Mouse (Mus musculus) mouse trophoblast stem cell (cell line): Measurements from ENCODE around the gene Syn3.

Source experiments
- in situ Hi-C, 2 experiments: fragments of 300-500 bp; cut with MseI, MboI; formaldehyde crosslinking; loops; 2 replicates in 1 of 2; 3 replicates in 1 of 2; pipeline ENCODE4 v1.15.1; 2025

Gene Syn3

DNA sequence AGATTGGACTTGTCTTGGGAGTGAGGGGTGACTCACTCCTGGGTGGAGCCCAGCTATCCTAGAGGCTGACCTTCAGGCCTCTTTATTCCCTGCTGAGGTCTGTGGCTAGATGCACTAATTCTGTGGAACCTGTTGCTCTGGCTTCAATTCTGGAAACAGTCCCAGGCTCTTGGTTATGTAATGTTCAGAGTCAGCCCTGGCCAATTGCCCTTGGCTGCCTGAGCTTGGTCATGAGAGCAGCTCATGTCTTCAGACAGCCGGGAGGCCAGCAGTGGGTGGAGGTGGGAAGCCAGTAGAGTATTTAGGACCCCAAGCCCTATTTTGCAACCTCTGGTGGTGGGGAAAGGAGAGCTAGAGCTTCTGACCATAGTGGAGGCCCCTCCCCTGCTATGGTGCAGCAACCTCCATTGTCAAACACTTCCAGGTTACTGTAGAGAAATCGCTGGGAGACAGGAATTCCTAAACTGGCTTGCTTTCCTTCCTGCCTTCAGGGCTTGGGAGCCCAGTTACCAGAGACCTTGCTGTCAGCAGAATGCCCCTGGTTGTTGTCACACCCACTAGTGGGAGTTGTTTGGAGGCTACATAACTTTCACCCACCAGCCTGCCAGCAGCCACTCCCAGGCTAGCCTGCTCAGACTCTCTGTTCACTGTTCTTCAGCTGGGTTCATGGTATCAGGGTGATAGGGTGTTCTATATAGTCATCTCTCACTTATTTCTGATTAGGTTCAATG, 158.9 kb downstream of the Syn3 start:
- in situ Hi-C loops = no loop called here

DNA sequence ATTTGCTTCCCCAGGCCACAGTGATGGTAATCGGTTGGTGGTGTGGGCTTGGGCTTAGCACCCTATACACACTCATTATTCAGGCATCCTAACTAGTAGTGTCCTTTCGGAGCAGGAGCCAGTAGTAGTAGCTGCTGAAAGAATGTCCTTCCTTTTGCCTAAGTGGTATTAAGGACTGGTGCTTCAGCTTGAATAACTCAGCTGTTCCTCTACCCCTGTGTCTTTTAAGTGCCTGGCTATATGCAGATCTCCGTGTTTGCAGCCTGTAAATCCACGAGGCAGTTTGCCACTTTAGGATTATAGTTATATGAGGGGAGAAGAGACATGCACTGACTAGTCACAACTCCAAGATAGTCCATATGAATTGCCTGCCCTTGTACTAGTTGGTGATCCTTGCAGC, 159.6 kb downstream of the Syn3 start:
- in situ Hi-C loops = no loop called here

DNA sequence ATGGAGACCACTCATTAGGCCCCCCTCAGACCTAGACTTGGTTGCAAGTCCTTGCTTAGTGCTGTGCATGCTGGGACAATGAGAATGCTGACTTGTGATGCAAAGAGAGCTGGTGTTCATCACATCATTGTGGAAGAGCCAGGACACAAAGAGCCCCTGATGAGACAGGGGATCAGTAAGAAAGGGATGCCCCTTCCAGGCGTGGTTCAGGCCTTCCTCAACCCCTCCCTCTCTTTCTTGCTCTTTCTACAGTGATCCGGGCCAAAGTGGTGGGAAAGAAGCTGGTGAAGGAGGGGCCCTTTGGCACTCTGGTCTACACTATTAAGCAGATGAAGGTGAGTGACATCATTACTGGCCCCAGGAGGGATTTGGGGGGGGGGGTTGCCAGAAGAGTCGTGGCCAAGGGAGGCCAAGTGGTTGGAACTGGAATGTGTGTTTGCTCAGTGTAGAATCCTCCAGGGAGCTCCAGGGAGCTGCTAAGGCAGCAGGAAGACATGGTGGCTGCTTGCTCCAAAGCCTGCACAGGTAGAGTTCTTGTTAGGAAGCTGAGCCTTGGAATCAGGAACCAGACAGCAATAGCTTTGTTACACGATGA, 160.5 kb downstream of the Syn3 start:
- in situ Hi-C loops = no loop called here

DNA sequence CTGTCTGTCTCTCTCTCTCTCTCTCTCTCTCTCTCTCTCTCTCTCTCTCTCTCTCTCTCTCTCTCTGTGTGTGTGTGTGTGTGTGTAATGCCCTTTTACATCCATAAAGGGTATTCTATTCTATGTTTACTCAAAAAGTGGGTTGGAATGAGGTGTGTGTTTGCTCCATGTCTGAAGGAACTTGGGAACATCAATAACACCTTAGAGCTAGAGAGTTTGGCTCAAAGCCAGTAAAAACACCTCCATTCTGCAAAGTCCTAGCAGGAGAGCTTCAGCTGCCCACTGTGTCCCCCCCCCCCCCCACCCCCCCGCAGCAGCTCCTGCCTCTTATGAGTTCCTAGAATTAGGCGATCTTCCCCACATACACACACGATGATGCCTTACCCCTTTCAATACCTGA, 161.5 kb downstream of the Syn3 start:
- in situ Hi-C loops = no loop called here

GRCm38 (mm10) chr10:86336506-86336905, 162.2 kb downstream of the Syn3 start:
- in situ Hi-C loops = no loop called here

DNA sequence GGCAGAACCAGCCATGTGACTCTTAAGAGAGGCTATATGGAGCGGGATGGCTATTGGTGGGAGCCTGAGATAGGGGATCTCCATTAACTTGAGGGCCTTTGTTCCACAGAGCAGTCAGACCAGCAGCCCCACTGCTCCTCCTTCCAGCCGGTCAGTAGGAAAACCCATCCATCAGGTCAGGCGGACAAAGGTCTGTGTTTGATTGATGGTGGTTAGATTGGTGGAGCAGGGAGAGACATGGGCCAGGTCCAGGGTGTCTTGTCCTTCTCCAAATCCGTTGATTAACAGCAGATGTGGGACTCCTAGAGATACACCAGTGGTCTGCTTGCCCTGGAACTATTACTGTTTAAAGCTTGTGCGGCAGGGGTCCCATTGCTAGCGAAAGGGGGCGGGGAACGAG, 164.1 kb downstream of the Syn3 start:
- in situ Hi-C loops = no loop called here

DNA sequence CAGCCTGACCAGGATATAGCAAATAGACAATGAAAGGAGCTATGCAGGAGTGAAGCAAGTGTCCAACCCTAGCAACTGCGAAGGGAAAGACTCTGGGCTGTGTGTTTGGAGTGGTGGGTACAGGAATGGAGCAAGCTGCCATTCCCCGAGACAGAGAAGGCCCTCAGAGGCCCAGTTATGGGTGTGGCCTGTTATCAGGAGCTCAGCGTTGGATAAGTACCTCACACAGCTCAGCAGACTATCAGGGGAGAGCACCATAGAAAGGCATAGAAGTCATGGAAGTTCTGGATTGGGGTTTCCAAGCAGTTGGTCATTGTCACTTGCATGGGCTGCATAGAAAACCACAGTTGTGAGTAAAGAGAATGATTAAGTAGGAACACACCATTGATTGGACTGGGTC, 165.8 kb downstream of the Syn3 start:
- in situ Hi-C loops = no loop called here

DNA sequence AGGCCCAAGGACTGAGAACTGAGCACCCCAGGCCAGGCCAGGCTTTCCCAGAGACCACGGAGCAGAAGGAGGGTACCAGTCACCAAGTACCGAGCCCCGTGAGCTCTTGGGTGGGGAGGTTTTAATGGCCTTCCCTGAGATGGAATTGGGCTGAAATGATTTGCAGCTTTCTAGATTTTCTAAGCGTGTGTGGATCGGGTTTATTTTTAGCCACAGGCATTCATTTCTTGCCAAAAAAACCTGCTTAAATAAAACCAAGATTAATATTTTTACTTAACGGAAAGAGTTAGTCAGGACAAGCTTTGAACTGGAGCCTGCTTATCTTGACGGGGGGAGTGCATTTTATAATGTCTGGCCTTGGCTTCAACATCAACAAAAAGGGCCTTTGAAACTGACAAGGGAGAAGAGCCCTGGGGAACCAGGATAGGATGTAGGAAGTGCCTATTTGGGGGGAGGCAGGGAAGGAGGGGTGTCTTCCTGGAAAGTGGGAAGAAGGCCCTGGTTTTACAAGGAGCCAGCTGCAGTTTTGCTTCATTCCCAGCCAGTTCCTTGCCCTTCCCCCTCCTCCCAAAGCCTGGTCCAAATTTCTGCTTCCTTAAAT, 166.9 kb downstream of the Syn3 start:
- in situ Hi-C loops = no loop called here

- in situ Hi-C loops = no loop called here
Measured at GRCm38 (mm10) chr10:86330993-86331680, 167.6 kb downstream of the Syn3 start.

DNA sequence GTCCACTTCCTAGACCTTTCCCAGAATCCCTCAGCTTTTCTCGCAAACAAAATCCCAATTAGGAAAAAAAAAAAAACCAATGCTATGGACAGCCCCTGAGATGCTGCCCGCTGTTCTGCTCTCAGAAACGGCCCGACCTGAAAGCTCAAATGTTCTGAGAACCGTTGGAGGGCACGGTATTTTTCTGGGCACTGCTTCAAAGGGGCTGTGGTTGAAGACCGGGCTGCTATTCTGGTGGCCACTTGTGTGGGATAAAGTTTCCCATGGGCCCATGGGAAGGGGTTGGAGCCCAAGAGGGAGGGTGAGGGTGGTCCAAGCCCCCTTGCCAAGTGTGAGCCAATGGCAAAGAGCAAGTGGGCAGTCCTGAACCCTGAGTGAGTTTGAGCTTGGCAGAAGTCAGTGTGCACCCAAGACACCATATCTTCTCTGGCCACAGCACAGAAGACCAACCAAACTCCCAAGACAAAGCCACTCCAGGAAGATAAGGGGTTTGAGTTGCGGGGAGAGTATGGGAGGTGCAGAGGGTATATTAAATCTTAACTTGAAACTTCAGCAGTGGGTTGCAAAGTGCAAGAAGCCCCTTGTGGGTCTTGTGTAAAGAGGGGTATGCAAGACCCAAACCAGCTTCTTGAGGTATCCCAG, 169.3 kb downstream of the Syn3 start:
- in situ Hi-C loops = no loop called here

GRCm38 (mm10) chr10:86328691-86329090, 170.0 kb downstream of the Syn3 start:
- in situ Hi-C loops = no loop called here

GRCm38 (mm10) chr10:86328143-86328542, 170.6 kb downstream of the Syn3 start:
- in situ Hi-C loops = no loop called here

GRCm38 (mm10) chr10:86325272-86325671, 173.4 kb downstream of the Syn3 start:
- in situ Hi-C loops = no loop called here

- in situ Hi-C loops = no loop called here
Measured at GRCm38 (mm10) chr10:86323275-86323994, 175.3 kb downstream of the Syn3 start.

DNA sequence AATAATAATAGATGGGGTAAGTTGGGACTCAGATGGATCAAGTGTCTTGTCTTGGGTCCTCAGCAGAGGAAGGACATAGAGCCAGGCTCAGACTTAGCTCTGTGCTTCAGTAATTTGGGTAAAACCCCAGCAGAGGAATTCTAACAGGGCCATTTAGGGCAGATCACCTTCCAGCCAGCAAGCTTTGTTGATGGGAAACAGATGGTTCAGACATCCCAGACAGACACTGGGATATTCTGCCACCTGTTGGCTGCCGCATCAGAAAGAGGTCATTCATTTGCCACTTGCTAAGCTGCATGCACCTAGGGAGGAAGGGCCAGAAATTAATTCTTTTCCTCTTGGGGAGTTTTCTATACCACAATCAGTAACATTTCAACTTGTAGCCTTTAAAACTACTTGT, 176.7 kb downstream of the Syn3 start:
- in situ Hi-C loops = no loop called here

DNA sequence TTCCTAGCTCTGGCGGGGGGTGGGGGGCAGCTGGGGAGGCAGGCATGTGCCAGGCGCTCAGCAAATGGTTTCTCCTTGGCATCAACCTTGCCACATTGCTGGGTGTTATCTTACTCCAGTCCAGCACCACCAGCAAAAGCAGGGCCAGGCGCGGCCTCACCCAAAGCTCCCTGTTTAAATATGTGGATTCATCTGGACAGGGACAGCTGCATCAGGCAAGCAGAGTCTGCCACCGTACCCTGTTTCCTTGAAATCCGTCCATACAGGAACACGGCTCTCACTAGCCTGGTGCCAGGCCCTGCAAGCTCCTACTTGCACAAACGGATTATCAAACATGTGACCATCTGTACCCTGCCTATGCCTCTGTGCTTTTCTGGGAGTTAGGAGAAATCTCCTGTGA, 177.5 kb downstream of the Syn3 start:
- in situ Hi-C loops = no loop called here

GRCm38 (mm10) chr10:86320204-86320603, 178.5 kb downstream of the Syn3 start:
- in situ Hi-C loops = no loop called here

DNA sequence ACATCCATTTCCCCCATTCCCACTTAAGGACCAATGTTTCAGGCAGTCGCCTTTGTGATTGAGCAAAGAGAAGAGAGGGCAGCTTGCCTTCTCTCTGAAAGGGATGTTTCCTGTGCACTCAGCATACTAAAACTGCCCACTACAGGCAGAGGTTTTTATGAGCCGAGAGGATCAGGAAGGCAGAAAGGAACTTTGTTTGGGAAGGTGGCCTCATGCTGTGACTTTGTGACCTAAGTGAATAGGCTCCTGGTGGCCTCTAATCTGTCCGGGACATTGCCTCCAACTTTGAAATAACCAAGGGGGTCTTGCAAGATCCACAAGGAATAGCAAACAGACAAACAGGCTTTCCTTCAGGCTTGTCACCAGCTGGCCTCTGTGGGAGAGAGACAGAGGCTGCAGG, 179.2 kb downstream of the Syn3 start:
- in situ Hi-C loops = no loop called here

- in situ Hi-C loops = no loop called here
Measured at GRCm38 (mm10) chr10:86318552-86319140, 180.1 kb downstream of the Syn3 start.

DNA sequence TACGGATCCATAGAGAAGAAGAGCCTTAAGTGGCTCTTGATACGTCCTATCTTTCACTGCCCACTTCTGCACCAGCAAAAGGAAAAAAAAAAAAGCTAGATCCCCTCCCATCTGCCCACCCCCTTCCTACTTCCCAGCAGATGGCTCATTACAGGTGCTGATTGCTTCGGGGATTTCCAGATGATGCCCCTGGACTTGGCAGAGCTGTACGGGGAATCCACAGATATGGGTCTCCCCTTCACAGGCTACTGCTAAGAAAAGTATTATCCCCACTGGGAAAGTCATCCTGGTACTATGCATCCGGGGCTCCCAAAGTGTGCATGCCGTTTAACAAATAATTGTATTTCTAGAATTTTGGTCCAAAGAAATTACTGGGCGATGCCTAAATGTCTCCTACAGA, 181.1 kb downstream of the Syn3 start:
- in situ Hi-C loops = no loop called here

DNA sequence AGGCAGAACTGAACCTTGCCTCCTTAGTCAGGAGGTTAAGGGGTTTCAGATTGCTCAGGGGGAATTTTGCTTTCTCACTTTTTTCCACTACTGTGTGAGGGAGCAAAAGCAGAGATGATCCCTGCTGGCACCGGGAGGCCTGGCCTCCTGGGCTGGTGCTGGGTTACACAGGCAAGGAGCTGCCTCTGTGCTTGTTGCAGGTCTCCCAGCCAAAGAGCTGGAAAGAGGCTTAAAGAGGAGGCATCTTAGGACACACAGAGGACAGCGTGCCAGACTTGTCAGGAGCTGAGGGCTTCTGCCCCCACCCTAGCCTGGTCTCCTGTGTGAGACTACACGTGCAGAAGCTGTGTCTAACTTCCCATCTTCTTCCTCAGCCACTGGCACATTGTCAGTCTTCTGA, 183.2 kb downstream of the Syn3 start:
- in situ Hi-C loops = no loop called here
